Mouse (Mus musculus) left cerebral cortex, postnatal 4 days (tissue): ENCODE measurements around the gene Ccs. TPM values are rescaled to one million over a fixed set of nuclear protein-coding genes. Genes with fewer than 3 reads are reported as not detected.

Experiments used
- DNase-seq: peaks from one replicate; pipeline ENCODE4 v3.0.0-alpha.2; 2022
- intact Hi-C: fragments of 180-260 bp; cut with DNase I; formaldehyde crosslinking; loops from one replicate; pipeline ENCODE4 v1.15.1; 2025
- total RNA-seq, 2 experiments: library from RNA; stranded (reverse); gene quantifications; 2 replicates each; pipeline ENCODE4 v1.2.3; 2021

Gene Ccs
- total RNA-seq, 2 experiments from 2014 or later, result 38.1 to 41.0 TPM

GRCm38 (mm10) chr19:4786313-4786712, 52.8 kb downstream of the Ccs start:
- intact Hi-C loops, result no loop called here
- DNase-seq, result no peak

GRCm38 (mm10) chr19:4785206-4785605, 53.9 kb downstream of the Ccs start:
- intact Hi-C loops, result no loop called here
- no peak for DNase-seq

GRCm38 (mm10) chr19:4782891-4783290, 56.2 kb downstream of the Ccs start:
- intact Hi-C loops, result no loop called here
- DNase-seq, result no peak

Other genes with a start within 250 kb of the Ccs start
- gene Lrfn4, start 223.7 kb downstream of the Ccs start, total RNA-seq, result 10 to 100 TPM; 85.3 to 88.6 TPM
- gene Rce1, start 213.7 kb downstream of the Ccs start, total RNA-seq, result 10 to 100 TPM; 26.4 to 27.5 TPM
- gene Gm960, start 140.7 kb downstream of the Ccs start, total RNA-seq, result 1 to 10 TPM; 3.7 to 4.5 TPM
- gene Sptbn2, start 128.2 kb downstream of the Ccs start, total RNA-seq, result 100 to 1,000 TPM; 319 to 320 TPM
- 10 to 100 TPM; 32.5 to 35.2 TPM for gene Rbm4b, start 82.8 kb downstream of the Ccs start, total RNA-seq
- 10 to 100 TPM; 76.1 to 80.4 TPM for gene Rbm4, start 45.4 kb downstream of the Ccs start, total RNA-seq
- 10 to 100 TPM; 18.2 to 37.9 TPM for gene Gm21992, start 27.7 kb downstream of the Ccs start, total RNA-seq
- gene Rbm14, start 27.7 kb downstream of the Ccs start, total RNA-seq, result 10 to 100 TPM; 65.9 to 73.9 TPM
- 1 to 10 TPM; 1.7 to 2.0 TPM for gene Ccdc87, start within 50 bp of the Ccs start, total RNA-seq
- 10 to 100 TPM; 66.9 to 70.3 TPM for gene Ctsf, start 15.8 kb upstream of the Ccs start, total RNA-seq
- 1 to 10 TPM; 2.5 to 3.4 TPM for gene Actn3, start 38.6 kb upstream of the Ccs start, total RNA-seq
- 10 to 100 TPM; 17.7 to 21.0 TPM for gene Zdhhc24, start 39.3 kb upstream of the Ccs start, total RNA-seq
- 10 to 100 TPM; 27.4 to 35.8 TPM for gene Bbs1, start 67.3 kb upstream of the Ccs start, total RNA-seq
- gene Dpp3, start 89.0 kb upstream of the Ccs start, total RNA-seq, result 10 to 100 TPM; 72.5 to 80.8 TPM
- 10 to 100 TPM; 19.5 to 20.1 TPM for gene Peli3, start 103.8 kb upstream of the Ccs start, total RNA-seq
- gene Mrpl11, start 122.8 kb upstream of the Ccs start, total RNA-seq, result 10 to 100 TPM; 68.5 to 73.6 TPM
- 1 to 10 TPM; 5.5 to 6.8 TPM for gene Npas4, start 151.0 kb upstream of the Ccs start, total RNA-seq
- gene Slc29a2, start 184.5 kb upstream of the Ccs start, total RNA-seq, result 10 to 100 TPM; 29.5 to 32.1 TPM
- 10 to 100 TPM; 64.1 to 76.4 TPM for gene B4gat1, start 199.5 kb upstream of the Ccs start, total RNA-seq
- gene AC124502.3, start 199.6 kb upstream of the Ccs start, total RNA-seq, result 1 to 10 TPM; 5.3 to 5.5 TPM
- gene Brms1, start 202.0 kb upstream of the Ccs start, total RNA-seq, result 10 to 100 TPM; 14.5 to 15.5 TPM
- gene Rin1, start 211.1 kb upstream of the Ccs start, total RNA-seq, result 1 to 10 TPM; 3.9 to 7.1 TPM
- gene Cd248, start 228.7 kb upstream of the Ccs start, total RNA-seq, result 10 to 100 TPM; 14.2 TPM
- gene Tmem151a, start 246.2 kb upstream of the Ccs start, total RNA-seq, result 10 to 100 TPM; 47.7 to 55.3 TPM
- 10 to 100 TPM; 22.0 to 24.4 TPM for gene Yif1a, start 249.2 kb upstream of the Ccs start, total RNA-seq